Mouse (Mus musculus) testis, adult 2 months (tissue): ENCODE data around the gene Wbp2nl.

ENCODE experiments used
- CTCF ChIP-seq: fragments of 200-500 bp; IDR thresholded peaks from 2 replicates; pipeline ENCODE4 v1.5.1; 2012; ENCODE audit warnings: low read depth, mild to moderate bottlenecking, inconsistent platforms, low read length, moderate library complexity; ENCODE audit not compliant: control insufficient read depth, insufficient read depth, insufficient replicate concordance
- POLR2A ChIP-seq: fragments of 200-500 bp; IDR thresholded peaks from 2 replicates; pipeline ENCODE4 v1.6.1; 2012; ENCODE audit warnings: low read depth, mild to moderate bottlenecking, inconsistent platforms, low read length, moderate library complexity; ENCODE audit not compliant: control insufficient read depth

GRCm38 (mm10) chr15:82339634-82340254, 41.0 kb downstream of the Wbp2nl start:
- no peak for TF ChIP-seq CTCF
- TF ChIP-seq POLR2A = no peak
